Mouse (Mus musculus) T-cell, adult 2 months (primary cell): ENCODE measurements around the gene Ccsap.

Source experiments
- DNase-seq: peaks from one replicate; pipeline ENCODE4 v3.0.0; 2022; ENCODE audit warnings: low spot score

The Ccsap gene

DNA sequence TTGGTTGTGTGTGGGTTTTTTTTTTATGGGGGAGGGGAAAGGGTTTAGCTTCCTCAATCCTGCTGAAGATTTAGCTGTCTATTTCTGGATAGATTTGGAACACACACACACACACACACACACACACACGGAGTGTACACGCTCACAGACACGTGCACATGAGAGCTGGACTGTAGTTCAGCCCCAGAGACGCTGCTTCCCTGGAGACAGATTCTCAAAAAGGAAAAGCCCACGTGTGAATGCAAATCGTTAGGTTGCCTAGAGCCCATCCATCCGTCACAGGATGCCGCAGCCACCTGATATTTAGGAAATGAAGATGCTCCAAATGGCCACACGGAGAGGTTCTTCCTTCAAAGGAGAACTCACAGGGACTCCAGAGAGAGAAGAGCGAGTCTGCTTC, 20.3 kb upstream of the Ccsap start:
- no peak for DNase-seq

DNA sequence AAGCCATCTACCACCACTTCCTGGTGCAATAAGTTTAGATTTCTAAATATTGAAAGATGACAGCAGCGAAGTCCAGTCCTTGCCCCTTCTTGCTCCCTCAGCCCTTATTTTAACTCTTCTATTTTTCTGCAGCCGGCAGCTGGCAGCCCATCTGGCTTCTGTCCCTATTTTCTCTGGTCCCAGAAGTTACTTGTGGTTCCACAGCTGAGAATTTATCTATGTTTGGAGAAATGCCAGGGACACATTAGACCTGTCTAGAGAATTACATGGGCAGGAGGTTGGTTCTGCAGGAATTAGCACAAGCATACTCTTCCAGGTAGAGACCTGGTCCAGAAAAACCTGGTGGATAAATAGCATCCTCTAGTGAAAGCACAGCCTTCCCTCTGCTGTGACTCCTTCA, 17.9 kb upstream of the Ccsap start:
- no peak for DNase-seq

DNA sequence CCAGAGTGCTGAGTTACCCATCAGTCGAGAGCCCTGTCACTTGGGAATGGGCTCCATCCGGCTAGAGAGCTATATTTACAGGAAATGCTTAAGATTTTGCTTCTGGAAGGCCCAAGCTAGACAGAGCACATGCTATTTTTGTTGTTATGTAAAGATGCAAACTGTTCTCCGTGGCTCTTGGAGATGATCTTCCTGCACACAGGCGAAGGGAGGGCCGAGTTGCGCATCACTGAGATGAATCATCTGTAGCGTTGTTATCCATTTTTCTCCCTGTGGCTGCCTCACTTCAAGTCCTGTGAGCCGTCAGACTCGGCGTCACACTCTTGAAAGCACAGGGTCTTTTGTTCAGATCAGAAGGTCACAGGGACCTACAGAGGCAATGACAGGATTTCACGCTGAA, 14.3 kb upstream of the Ccsap start:
- no peak for DNase-seq

DNA sequence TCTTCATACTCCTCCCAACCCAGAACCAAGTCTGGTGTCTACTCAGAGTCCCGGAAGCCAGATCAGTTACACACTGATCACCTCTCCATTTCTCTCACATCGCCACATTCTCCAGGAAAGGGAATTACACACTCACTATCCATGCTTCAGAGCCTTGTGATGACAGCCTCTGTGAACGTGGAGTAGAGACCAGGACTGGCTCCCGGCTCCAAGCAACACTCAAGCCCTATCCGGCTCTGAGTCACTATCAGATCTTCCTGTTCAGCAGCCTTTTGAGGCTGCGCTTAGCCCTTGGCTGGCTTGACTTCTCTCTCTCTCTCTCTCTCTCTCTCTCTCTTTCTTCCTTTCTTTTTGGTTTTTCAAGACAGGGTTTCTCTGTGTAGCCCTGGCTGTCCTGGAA, 13.4 kb upstream of the Ccsap start:
- no peak for DNase-seq

DNA sequence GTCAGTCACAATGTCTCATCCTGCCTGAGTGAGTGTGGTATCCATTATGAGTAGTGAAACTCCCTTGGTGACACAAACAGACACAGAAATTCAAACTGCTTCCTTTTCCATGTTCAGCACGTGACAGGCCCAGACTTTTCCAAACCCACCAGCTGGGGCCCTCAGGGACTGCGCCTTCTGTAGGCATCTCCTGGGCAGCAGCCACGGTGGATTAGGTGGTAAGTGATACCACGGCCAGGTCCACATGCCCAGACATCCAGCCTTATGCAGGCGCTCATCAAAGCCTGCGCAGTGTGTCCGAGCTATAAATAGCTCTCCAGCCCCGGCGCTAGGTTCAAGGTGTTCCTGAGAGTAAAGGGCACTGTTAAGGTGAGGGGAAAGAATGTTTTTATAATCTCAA, 12.0 kb upstream of the Ccsap start:
- DNase-seq: no peak

DNA sequence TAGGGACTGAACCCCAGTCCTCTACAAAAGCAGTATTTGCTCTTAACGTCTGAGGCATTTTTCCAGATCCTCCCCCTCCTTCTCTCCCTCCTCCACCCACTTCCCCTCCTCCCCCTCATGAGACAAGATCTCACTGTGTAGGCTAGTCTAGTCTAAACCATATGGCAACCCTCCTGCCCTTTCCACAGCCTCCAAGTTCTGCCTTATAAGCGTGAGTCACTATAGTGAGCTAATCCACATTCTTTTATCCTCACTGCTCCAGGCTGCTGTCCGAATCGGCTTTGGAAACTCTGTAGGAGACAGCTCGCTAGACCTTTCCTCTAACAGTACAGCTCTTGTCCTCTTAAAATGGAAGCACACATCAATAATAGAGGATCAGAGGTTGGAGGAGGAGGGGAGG, 7.0 kb upstream of the Ccsap start:
- no peak for DNase-seq

DNA sequence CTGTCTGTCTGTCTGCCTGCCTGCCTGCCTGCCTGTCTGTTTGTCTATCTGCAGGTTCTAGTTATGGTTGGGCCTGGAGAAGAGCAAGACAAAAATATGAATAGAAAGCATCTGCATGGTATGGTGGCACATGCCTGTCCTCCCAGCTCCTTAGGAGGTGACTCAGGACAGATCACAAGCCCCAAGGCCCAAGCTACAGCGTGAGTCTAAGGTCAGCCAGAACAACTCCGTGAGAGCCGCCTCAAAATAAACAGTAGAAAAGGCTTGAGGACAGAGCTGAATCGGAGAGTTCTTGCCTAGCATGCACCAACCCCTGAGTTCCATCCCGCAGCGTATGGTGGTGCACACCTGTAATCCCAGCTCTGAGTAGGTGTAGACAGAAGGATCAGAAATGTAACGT, 5.8 kb upstream of the Ccsap start:
- DNase-seq: no peak

DNA sequence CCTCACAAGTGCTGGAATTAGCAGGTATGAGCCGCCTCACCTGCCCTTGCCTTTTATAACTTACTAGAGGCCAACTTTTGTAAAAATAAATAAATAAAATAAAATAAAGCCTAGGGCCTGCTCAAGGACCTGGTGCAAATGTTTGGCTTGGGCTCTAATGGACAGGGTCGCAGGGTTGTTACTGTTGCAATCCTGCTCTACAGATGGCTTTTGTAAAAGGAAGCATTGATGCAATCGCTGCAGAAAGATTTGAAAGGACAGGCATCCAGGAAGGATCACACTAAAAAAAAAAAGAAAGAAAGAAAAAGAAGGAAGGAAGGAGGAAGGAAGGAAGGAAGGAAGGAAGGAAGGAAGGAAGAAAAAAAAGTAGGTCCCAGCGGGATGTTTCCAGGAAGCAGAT, 377 bp upstream of the Ccsap start:
- DNase-seq: no peak

DNA sequence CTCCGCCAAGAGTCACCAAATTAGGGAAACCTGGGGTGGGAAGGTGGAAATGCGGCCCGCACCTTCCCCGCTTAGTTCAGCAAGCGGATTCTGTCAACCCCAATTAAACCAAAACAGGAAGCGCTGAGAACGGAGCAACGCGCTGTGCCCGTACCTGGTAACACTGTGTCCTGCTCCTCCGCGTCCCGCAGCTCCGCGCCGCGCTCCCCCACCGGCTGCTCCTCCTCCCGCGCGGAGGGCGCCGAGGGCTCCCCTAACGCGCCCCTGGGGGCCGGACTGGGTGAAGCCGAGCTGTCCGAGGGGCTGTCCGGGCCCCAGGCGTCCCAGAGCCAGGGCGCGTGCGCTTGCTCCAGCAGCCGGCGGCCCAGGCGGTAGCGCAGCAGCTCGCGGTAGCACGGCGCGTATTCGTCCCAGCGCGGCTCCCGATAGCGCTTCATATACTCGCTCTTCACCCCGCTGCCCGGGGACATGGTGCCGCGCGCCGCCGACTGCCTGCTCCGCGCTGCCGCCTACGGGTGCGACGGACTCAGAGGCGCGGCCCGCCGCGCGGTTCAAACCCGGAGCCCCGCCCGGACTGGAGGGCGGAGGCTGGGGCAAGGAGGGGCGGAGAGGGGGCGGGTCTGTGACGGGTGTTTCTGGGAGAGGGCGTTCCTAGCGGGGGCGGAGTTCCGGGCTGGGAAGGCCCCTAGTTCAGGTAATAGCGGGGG, 915 bp downstream of the Ccsap start:
- DNase-seq: peak; percentile 91

DNA sequence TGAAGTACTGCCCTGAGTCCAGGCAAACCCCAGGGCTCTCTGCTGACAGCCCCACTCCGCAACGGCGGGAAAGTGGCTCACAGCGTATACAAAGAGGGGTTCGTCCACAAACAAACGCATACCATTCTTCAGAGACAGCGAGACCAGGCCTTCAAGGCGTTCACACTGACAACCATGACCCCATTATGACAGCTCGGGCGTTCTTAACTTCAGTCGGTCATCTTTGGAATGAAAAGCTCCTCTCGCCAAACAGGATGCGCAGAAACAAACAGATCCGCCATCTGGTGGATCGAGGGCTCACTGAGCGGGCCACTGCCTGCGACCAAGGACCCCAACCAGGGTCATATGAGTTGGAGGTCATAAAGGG, 1.5 kb downstream of the Ccsap start:
- DNase-seq: no peak

DNA sequence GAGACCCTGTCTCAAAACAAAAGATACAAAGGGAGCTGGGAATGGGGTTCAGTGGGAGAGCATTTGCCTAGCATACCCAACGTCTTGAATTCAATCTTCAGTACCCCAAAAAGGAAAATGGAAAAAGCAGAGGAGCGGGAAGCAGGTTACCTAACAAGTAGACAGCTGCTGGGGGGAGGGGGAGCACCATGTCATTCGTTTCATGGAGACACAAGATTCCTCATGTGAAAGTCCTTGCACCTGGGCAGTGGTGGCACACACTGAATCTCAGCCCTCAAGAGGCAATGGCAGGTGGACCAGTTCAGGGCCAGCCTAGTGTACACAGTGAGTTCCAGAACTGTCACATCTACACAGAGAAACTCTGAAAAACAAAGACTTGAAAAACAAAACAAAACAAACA, 2.6 kb downstream of the Ccsap start:
- no peak for DNase-seq

DNA sequence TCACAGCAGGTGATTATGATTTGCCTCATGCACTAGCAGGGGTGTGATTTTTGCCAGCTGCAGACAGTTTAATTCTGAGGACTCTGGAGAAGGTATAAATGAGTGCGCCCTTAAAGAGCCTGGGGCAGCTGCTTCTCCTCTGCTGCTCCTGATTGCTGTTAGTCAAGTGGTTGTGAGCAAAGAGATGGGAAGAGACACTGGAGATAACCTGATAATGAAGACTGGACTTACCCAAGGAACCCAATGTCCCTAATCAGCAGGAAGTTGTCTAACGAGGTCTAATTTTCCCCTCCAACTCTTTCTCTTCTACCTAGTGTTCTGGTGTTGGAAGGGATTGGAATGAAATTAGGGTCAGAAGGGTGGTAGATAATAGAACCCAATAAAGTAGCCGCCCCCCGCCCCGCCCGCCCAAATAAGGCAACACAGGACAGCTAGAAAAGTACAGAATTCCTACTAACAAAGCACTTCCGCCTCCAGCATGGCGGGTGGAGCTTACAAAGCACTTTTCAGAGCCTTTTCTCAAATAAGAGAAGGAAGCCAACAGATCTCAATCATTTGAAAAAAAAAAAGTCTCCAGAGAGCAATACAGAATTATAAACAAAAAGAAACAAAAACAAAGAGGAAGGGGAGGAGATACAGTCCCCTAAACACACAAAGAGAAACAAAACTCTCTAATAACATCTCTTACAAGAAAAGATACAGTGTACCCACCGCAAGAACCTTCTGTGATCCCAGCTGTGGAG, 5.1 kb downstream of the Ccsap start:
- DNase-seq: no peak

DNA sequence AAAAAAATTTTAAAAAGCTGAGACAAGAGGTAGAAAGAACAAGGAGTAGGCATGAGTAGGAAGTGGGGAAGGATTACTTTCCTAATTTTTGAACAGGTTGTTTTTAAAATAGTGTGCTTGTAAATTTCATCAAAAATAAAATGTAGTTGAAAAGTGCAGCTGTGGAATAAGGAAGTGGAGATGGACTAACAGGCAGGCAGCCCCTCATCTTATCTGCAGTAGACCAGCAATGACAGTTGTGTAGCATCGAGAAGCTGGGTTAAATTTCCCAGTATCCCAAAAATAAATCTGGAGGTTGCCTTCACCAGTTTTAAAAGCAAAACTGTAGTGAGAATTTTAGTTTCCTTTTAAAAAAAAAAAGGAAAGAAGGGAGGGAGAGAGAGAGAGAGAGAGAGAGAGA, 5.8 kb downstream of the Ccsap start:
- no peak for DNase-seq

DNA sequence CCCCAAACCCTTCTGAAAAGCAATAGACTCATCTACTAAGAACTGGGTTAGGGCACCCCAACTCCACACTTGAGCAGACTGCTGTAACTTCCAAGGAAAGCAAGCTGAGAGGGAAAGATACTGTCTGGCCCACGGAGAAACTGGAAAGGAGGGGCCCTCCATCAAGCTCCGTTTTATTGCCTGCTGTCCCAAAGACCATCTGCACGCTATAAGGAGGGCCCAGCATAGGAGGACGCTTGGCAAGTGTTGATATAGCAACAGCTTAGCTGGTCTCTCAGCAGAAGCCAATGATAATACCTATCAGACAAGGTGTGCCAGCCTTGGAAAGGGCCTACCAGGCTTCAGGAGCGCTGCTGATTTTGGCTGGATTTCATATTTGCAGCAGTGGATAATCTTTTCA, 8.4 kb downstream of the Ccsap start:
- DNase-seq: no peak

DNA sequence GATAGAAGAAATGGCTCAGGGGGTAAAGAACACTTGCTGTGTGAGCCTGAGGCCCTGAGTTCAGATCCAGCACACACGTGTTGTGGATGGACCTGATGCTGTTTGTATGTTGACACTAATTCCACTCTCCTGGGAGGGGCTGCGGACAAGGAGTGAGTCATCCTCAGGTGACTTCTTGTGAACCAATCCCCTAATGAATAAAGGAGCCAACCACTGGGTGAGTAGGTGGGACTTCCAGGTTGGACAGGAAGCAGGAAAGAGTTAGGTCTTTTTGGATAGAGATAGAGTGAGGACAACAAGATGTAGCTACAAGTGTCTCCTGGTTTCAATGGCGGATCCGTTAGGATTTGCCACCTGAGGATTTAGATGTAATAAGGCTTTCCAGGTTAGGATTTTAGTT, 10.7 kb downstream of the Ccsap start:
- no peak for DNase-seq

DNA sequence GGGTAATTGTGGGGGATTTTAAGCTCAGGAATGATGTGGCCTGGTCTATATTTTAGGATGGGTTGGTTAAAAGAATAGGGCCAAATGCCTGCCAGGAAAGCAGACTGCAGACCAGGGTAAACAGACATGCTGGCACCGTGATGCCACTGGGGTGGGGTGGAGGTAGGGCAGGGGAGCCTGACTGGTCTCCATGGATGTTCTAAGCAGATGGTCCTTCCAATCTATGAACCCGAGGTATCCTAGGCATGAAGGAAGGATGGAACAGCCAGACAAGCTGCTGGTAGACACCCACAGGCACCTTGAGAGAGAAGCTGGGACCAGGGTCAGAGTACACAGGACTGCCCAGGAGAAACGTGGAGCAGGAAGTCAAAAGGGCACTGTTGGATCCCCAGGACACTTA, 12.5 kb downstream of the Ccsap start:
- DNase-seq: no peak

DNA sequence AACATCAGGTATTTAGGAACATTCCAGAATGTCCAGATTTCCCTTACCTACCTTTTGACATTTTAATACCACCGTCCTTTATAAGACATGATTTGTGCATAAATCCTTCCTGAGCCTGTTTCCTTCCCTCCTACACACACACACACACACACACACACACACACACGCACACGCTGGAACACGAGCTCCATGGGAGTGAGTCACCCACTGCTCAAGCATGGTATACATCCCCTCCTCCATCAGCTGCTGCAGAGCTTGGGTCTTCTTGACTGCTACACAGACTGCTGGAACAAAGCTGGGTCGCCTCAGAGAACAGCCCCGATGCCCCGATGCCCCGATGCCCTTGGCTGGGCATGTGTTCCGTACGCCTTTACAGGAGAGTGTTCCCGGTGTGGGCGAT, 13.5 kb downstream of the Ccsap start:
- DNase-seq: no peak

DNA sequence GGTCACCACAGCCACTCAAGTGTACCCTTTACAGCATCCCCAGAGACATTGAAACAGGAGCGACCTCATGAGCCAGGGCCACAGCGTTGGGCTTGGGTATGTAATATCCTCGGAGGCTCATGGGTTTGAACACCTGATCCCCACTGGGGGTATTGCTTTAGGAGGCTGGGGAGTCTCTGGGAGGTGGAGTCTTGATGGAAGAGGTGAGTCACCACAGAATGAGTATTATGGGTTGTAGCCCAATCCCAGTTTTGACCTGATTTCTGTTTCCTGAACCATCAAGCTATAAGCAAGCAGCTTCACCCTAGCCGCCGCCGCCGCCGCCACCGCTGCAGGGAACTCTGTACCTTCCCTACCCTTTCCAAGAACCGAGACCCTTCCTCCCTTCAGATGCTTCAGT, 14.0 kb downstream of the Ccsap start:
- no peak for DNase-seq

DNA sequence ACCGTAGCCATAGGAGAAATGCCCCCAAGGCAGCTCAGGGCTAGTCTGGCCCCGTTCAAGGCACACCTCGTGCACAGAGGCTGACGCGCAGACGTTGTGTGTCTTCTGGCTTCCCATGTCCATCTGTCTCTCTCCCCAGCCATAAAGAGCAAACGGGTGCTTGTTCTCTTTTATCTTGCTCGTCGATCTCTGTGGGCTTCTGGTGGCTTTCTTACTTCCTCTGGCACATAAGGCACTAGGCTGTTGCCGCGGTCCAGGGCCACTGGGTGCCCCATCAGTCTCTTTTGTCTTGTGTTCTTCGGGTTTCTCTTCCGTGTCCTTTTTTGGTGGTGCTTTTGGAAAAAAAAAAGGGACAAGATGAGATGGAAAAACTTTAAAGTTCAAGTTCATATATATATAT, 14.9 kb downstream of the Ccsap start:
- no peak for DNase-seq

DNA sequence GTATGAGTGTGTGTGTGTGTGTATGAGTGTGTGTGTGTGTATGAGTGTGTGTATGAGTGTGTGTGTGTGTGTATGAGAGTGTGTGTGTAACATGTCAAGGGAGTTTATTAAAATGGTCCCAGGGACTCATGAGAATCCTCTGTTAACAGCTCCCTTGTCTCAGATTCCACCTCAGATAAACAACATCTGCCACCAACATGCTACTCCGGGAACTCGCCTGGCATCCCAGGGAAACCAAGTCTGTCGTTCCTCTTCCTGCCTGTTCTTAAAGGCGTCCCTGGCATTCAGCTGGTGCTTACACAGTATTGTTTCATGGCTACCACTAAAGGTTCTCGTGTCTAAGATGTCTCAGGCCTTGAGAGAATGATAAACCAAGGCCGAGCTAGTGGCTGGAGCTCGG, 15.7 kb downstream of the Ccsap start:
- no peak for DNase-seq

DNA sequence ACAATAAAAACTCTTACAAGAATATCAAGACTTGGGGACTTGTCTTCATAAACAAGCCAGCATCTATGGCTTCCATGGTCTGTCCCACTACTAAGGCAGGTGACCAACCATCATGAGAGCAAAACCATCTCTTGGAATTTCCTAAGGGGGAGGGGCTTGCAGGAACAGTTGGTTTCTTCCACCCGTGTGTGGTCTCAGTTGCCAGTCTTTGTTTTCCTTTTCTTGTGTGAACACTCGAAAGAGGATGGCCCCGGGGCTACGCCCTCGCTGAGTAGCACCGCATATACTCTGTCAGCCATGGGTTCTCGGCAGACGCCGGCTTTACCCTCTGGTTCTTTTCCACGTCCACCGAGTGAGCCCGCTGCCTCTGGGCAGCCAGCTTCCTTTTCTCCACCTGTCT, 17.9 kb downstream of the Ccsap start:
- no peak for DNase-seq

DNA sequence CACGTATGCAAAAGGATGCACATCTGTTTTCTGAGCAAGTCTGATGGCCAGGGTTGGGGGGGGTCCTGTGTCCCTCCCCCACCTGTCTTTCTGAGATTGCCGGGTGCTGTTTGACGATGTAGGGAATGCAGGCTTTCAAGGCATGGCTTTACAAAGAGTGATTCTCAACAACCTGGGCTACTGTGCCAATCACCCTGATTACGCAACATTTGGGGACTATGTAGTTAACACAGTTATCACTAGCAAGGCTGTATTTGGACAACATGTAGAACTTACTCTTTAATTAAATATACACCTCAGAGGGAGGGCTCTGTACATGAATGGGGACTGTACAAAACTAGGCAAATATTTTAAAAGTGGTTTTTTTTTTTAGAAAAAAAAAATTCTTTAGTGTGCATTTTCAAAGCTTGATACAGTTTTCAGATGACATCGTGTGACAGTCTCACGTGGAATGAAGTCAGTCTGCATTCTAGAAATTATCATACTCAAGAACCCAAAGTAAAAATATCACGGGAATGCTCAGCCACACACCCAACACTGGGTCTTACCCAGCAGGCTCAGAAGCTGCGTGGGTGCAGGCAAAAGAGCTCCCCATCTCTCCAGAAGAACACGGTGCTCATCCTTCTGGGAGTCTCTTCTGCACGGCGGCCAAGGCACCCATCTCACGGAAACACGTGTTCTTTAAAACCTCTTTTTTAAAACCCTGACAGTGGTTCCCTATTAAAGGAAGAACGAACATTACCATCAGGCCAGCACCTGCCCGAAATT, 19.2 kb downstream of the Ccsap start:
- DNase-seq: no peak

DNA sequence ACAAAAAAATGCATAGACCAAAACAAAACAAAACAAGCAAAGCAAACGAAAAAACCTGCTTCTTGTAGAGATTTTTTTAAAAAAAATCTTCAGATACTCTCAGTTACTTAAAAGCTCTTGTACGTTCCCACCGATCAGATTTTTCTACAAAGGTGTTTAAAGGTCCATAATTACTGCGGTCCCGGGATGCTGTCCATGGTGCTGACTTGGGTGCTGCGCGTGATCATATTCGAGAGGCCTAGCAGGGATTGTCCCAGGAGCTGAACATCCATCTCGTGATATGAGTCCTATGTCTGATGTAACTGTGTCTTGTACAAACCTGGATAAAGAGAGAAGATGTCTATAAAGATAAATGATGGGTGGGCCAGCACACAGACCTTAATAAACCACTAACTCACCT, 21.5 kb downstream of the Ccsap start:
- DNase-seq: no peak
